Mouse (Mus musculus): ENCODE results near the gene Ptpra.

Ptpra gene

DNA sequence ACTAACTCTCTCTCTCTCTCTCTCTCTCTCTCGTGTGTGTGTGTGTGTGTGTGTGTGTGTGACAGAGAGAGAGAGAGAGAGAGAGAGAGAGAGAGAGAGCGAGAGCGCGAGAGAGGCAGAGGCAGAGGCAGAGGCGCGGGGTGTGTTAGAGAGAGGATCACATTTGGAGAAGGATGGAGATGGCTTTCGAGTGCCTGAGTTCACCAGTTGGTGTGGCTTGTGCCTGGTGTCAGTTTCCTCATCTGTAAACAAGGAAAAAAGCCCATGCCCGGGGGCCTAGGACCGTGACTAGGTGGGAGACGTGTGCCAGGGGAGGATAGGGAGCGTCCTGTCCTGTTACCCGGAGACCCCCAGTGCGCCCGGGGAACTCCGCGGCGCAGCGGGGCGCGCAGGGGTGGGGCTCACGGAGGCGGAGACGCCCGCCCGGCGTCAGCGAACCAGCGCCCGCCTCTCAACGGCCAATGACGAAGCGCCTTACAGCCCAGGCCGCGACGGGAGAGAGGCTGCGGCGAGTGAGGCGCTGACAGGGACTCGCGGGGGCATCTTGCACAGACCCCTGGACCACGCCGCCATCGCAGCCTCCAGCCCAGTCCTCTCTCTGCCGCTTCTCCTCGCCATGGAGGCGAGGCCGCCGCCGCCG is at the start of gene Ptpra:
Ptpra (plus strand) TSS at position 485 of the 640 bp plus-strand sequence.
- peak; percentile 83 for DNase-seq (ENCODE audit: low read depth, low spot score)

DNA sequence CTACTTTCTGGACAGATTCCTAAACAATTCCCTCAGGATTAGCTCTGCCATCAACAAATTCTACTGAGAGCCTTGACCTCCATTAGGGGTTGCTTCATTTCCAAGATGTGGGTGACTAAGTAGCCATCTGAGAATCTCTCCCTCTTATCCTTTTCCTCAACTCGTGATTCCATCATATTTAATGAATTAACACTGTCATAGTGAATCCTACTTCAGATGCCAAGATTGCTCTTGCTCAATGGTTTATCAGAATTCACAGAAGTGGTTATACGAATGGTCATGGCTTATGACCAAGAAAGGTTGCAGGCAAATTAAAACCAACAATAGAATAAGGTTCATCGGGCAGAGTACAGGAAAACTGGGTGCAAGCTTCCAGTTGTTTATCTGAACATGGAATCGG is 48.2 kb upstream of the Ptpra start:
- no peak for DNase-seq (ENCODE audit: low read depth, low spot score)

DNA sequence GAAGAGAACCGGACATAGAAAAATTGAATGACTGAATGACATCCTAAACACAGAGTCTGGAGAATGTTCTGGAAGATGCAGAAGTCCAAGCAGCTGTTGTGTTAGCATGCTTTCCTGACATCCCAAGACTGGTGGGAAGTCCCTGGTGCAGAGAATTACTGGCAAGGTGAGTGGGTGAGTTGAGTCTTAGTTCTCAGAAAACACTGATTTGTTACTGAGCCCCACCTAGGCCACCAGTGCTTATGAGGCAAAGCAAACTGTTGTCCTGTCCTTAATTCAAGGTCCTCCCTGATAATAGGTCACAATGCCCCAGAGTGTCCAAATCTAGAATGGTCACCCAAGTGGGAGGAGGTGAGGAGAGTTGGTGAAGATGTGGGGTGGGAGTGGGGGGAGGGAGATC is 45.1 kb upstream of the Ptpra start, which contains the start of the genes Gm28372 and 1700020A23Rik:
Gm28372 (plus strand) TSS at position 301 of the 400 bp plus-strand sequence.
1700020A23Rik (plus strand) TSS at position 321 of the 400 bp plus-strand sequence.
- no peak for DNase-seq (ENCODE audit: low read depth, low spot score)

DNA sequence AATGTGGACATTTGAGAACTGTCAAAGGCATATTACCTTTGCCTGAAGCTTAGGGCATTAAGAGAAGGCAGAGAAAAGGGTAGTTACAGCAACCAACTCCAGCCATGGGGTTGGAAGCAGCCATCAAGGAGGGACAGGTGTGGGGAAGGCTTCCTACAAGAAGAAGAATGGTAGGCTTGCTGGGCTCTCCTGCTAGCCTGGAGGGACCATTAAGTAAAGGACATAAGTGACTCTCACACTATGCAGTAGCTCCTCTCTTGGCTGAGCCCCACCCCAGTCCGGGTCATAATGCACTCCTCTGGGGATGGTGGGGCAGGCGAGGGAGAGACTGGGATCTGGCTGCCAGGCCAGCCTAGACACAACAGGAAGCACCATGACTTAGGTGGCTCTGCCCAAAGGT is 43.9 kb upstream of the Ptpra start, which contains the start of gene Tmem239:
Tmem239 (plus strand) TSS at position 301 of the 400 bp plus-strand sequence.
- DNase-seq (ENCODE audit: low read depth, low spot score), result no peak

DNA sequence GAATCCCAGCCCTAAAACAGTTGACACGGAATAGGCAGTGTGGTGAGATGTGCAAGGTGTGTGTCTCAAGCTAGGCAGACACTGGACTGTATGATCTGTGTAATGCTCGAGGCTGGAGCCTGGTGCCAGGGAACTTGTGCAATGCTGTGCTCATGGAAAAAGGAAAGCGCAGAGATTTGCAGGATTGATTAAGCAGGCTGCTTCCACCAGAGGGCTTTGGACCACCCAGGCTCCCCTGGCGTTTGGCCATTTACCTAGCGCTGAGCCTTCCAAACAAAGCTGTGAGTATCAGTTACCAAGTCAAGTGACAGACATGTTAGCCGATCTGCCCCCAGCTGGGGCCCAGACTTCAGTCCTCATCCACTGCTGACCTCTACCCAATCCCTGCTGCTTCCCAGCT is 41.9 kb upstream of the Ptpra start:
- no peak for DNase-seq (ENCODE audit: low read depth, low spot score)

DNA sequence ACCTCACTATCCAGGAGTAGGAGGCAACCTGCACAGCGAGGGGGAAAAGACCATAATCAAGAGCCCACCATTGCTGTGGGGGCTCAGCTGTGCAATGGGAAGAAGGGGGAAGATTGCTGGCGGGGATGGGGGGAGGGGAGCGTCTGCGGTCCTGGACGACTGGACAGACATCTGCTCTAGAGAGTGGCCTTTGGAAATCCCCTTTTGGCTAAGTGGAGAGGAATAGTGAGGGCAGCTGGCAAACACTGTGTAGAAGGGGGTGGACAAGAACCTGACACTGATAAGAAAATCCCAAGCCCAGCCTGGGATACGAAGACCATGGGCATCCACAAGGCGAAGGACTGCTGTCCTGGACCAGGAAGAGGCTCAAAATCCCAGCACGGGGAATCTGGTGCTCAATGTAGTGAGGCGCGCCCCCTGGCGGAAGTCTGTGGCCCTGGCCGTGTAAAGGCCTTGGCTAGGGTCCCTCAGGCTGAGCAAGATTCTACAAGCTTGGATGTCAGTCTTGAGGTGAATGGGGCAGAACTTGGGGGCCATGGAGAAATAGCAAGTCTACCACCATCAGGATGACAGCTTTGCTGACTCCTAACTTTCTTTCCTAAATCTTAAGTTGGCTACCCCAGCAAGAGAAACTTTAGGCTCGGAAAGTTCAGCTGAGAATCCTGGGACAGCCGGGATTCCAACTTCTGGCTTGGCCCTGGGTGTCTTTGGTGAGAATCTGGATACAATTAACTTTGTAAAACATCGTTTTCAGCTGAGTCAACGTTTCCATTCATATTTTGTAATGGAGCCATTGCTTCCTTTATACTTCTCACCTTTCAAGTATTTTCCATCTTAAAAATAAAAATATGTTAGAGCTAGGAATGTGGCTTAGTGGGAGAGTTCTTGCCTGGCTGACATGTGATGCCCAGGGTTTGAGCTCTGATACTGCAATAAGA is 38.3 kb upstream of the Ptpra start:
- DNase-seq (ENCODE audit: low read depth, low spot score), result no peak

DNA sequence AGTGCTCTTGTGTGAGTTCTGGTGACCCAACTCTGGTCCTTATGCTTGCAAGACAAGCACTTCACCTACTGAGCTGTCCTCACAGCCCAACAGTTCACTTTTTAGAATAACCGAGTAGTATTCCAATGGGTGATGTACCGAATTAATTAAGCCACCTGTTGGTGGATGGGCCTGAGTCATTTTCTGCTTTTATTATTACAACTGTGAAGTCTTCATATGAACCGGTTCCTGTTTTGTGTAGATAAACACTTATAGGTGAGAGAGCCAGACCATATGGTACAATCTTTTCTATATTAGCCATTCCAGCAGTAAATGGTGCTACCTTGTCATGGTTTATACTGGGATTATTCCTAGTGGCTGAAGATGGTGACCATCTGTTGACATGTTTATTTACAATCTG is 37.3 kb upstream of the Ptpra start:
- no peak for DNase-seq (ENCODE audit: low read depth, low spot score)

DNA sequence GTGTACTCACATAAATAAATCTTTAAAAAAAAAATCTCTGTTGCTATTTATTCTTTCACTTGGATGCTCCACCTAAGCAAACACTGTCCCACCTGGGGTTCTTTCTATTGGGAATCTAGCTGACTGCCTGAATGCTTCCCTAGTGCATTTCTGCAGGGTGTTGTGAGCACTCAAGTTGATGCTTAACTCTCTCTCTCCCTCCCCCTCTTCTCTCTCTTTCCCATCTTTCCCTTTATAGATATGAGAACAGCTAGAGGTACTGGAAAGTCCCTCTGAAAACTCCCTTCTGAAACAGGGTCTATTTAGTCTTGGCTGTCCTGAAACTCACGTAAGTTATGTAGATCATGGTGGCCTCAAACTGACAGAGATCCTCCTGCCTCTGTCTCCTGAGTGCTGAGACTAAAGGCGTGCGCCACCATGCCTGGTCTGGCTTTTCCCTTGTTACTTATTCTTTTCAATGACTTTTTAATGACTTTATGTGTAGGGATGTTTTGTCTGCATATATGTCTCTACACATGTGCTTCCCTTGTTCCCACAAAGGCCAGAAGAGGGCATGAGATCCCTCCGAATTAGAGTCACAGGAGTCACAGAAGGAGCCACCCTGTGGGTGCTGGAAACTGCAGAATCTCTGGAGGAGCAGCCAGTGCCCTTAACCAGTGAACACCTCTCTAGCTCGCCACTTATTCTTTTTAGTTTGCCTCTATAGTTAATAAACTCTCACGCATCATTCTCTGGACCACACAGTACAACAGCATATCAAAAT is 35.8 kb upstream of the Ptpra start:
- no peak for DNase-seq (ENCODE audit: low read depth, low spot score)

DNA sequence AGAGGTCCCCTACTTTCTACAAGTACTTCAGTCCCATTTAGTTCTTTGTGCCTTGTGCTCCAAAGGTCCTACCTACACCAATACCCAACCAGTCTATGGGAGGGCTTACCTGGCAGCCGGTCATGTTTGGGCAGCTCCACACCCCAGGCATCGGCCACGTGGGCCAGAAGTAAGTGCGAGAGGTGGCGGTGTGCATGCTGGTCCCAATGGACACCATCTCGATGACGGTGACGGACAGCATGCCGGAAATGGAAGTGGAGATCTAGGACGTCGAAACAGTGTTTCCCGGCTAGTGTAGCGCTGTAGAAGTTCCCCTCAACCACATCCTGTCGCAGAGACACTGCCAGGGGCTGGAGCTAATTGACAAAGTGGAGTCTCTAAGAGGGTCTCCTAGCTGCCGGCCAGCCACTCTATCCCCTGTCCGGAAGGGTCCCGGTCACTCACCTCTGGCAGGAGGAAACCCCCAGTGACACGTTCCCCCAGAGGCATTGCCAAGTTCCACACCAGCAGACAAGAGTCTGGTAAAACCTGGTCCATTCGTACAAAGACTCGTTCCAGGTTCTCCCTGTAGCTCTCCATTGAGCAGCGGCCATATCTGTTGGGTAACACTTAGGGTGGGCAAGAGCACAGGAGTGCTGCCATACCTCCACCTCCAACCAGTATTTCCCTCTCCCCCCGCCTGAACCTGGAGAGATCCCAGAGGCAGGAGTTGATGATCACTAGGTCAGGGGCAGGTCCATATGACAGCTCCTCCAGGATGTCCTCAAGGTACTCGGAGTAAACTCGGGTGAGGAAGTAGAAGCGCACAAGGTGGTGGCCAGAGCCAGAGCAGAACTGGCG is 28.1 kb upstream of the Ptpra start:
- DNase-seq (ENCODE audit: low read depth, low spot score), result no peak

DNA sequence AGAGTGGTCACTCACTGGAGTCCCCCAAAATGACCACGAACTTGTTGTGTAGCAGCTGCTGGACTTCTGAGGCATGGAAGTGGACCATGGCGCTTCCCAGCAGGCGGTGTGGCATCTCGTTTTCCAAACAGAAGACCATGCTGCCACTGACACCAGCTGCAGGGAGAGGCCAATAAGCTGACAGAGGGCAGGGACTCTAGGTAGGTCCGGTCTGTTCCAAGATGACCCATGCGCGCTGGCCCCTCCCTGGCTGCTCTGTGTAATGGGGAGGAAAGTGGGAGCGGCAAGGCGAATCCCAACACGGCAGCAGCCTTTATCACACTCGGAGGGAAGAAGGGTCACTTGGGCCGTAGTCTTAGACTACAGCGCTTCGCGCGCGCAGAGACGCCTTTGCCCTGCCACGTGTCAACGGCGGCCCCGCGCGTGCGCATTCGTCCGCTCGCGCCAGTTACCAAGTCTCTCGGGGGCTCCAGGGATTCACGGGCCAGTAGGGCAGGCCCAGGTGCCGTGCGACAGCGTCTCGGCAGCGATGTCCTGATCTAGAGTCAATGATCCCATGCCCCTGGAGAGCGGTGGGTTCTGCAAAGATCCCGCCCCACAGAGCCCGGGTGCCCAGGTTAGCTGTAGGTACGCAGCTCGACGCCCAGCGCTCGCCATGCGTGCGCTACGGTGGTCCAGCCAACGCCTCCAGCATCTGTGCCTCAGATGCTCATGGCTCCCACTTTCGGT is 26.5 kb upstream of the Ptpra start:
- peak; percentile 54 for DNase-seq (ENCODE audit: low read depth, low spot score)

DNA sequence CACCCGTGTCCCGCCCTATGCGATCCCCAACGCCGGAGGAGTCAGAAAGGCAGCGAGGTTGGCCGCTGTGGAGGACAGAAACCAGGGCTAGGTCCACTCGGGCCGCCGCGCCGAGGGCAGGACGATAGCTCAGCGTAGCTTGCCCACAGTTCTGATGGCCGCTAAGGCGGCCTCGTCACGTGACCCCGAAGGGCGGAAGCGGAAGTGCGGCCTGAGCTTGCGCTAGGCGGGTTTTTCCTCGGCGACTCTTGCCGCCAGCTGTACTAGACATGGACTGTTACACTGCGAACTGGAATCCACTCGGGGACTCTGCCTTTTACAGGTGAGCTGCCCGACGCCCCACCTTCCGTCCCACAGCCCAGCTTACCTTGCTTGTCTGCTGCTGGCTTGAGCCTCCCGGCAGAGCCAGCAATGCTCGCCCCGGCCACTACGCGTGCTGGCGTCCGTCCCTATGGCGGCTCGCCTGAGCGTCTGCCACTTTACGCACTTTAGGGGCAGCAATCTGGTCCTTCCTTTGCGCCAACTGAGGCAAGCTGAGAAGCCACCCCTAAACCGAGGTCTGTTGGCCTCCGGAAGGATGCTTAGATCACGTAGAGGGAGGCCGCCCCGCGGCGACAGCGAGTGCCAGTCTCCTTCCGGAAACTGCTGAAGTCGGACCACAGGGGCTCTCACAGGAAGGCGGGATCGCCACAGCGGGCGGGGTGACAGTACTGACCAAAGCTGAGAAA is 25.8 kb upstream of the Ptpra start, which contains the start of the genes Vps16 and Pced1a:
Vps16 (plus strand) TSS at position 214 of the 728 bp plus-strand sequence.
Pced1a (minus strand) TSS at position 576 of the 728 bp plus-strand sequence.
- peak; percentile 87 for DNase-seq (ENCODE audit: low read depth, low spot score)

DNA sequence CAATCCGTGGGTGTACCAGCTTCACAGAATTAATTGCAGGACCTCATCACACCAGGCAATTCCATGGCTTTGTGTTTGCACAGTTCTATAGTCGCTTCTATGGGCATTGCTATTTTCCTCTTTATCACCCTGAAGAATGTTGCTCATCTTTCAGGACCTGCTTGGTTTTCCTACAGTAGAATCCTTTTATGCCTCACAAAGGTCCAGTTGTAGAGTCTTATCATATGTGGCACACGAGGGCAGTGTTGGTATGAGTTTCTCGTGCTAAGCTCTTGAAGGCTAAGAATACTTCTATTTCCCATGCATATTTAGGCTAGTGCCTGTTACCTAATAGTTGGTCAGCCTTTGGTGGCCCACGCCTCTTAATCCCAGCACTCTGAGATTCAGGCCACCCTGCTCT is 25.0 kb upstream of the Ptpra start:
- DNase-seq (ENCODE audit: low read depth, low spot score), result no peak

DNA sequence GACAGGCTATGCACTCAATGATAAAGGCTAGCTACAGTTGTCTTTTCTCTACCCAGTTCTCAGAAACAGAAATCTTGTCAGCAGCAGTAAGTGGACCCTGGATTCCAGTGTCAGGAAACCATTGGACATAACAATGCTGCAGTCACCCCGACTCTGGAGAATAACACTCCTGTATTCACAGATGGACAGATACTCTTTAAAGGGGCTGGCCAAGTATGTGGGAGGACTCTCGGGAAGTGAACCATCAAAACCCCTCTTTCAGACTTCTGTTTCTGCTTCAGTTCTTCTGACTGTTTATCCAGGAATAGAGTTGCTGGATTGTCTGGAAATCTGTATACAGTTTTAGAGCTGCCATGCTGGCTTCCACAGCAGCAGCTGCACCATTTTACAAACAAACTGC is 20.2 kb upstream of the Ptpra start:
- DNase-seq (ENCODE audit: low read depth, low spot score), result no peak

DNA sequence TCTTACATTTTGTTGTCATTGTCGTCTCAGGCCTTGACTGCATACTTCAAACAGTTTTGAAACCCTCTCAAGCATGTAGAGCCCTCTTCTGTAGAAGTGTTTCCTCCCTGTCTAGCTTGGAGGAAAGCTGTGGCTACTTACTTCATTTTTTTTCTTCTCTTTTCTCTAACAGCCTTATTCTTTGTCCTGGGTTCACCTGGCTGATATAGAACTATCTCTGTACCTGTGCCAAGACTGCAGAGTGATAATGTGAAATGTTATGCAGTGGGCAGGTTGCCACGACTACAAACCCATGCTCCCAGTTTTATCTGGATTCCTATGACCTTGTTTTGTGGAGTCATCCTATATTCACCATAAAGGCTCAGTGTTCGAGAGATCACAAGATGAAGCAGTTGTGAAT is 19.6 kb upstream of the Ptpra start:
- DNase-seq (ENCODE audit: low read depth, low spot score), result no peak

DNA sequence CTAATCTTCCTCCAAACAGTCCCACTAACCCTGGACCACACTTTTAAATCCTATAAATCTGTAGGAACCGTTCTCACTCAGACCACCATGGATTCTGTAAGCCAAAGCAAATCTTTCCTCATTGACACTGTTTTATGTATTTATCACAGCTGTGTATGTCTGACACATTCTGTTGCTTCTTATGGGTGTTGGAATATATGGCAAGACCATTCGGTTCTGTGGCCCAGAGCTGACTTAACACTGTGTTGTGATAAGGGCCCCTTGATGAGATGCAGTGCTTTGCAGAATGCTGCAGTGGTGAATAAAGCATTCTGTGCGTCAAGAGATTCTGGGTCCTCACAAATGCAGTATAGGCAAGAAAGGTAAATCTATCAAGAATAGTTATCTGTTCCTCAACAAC is 17.9 kb upstream of the Ptpra start:
- no peak for DNase-seq (ENCODE audit: low read depth, low spot score)

DNA sequence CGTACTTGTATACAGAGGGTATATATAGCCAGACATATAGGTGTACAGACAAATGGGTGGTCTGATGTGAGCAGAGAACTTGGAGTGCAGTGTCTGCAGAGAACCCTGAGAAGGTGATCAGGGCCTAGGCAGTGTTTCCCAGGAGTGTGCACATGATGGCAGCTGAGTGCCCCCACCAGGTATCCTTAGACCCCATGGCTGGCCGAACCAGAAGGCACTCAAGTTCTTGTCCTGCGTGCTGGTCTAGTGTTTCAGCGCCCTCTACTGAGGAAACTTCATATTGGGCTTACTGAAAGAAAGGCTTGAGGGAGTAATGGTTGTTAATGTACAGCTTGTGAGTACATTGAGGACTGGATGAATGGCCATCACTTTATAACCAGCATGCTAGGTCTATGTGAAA is 16.9 kb upstream of the Ptpra start:
- no peak for DNase-seq (ENCODE audit: low read depth, low spot score)

DNA sequence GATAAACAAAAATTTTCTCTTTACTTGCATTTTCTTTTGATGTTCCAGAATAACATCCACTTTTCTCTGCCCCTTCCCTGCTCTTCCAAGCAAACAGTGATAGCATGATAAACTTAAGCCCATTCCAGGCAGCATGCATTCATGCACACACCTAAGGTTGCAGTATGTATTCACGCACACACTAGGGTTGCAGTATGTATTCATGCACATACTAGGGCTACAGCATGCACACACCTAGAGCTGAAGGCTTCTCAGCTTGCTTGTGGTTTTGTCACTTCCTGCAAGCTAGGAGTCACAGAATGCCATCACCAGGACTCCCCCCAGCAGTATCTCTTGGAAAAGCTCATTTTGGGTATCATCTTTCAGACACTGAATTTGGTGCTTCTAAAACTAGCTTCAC is 13.3 kb upstream of the Ptpra start:
- DNase-seq (ENCODE audit: low read depth, low spot score), result no peak

DNA sequence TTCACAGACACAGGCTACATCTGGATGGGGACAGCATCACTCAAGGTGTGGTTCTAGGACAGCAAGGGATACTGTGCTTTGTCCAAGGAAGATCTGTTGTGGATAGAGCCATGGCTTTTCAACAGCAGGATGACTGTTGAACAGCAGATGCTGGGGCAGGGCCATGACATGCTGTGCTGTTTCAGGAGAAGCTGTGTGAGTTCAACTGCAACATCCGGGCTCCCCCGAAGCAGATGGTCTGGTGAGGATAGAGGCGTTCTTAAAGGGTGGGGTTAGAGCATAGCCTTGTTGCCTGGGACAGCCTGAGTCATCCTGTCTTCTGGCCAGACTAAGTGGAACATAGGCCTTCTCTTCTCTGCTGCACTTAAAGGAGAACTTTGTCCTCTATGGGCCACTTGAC is 11.2 kb upstream of the Ptpra start:
- DNase-seq (ENCODE audit: low read depth, low spot score), result no peak

DNA sequence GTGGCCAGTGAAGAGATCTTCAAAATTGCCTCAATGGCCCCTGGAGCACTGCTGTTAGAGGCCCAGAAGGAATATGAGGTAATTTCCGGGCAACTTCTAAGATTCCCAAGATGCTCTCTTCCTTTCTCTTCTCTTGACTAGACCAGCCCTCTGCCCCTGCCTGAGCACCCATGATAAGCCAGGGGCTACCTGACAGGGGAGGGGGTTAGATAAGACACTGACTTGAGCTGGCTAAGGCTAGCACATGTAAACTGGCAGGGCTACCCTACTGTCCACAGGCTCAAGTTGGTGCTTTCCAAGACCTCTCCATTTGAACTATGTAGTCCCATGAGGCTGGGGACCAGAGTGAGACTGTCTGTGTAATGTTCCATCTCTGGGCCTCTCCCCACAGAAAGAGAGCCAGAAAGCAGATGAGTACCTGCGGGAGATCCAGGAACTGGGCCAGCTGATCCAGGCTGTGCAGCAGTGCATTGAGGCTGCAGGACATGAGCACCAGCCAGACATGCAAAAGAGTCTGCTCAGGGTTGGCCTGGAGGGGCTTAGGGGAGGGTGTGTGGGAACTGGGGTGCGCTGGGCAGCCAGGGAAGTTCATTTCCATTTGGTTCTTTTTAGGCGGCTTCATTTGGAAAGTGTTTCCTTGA is 10.1 kb upstream of the Ptpra start:
- DNase-seq (ENCODE audit: low read depth, low spot score), result no peak
